Mouse (Mus musculus) embryo, embryonic 9.5 days (tissue): ENCODE results near the gene 4931417E11Rik.

Source experiments
- DNase-seq: peaks from one replicate; pipeline ENCODE4 v3.0.0-alpha.2; 2017; ENCODE audit errors: extremely low spot score

The 4931417E11Rik gene

GRCm38 (mm10) chr6:73469567-73469966 is at the start of gene 4931417E11Rik:
4931417E11Rik (minus strand) TSS chr6:73469667.
- no peak for DNase-seq

GRCm38 (mm10) chr6:73517818-73518396 is 48.4 kb upstream of the 4931417E11Rik start:
- DNase-seq, result peak; percentile 71

GRCm38 (mm10) chr6:73512907-73513306 is 43.4 kb upstream of the 4931417E11Rik start:
- DNase-seq, result no peak

GRCm38 (mm10) chr6:73499631-73500030 is 30.2 kb upstream of the 4931417E11Rik start:
- no peak for DNase-seq

- no peak for DNase-seq
Observed at GRCm38 (mm10) chr6:73497321-73497720, 27.9 kb upstream of the 4931417E11Rik start.

GRCm38 (mm10) chr6:73490524-73490923 is 21.1 kb upstream of the 4931417E11Rik start:
- DNase-seq, result no peak

- no peak for DNase-seq
Observed at GRCm38 (mm10) chr6:73485616-73486015, 16.1 kb upstream of the 4931417E11Rik start.

- no peak for DNase-seq
Observed at GRCm38 (mm10) chr6:73466084-73466483, 3.4 kb downstream of the 4931417E11Rik start.

- DNase-seq, result no peak
Observed at GRCm38 (mm10) chr6:73462543-73462942, 6.9 kb downstream of the 4931417E11Rik start.

- no peak for DNase-seq
Observed at GRCm38 (mm10) chr6:73433912-73434311, 35.6 kb downstream of the 4931417E11Rik start.

- no peak for DNase-seq
Observed at GRCm38 (mm10) chr6:73428618-73429336, 40.7 kb downstream of the 4931417E11Rik start.

GRCm38 (mm10) chr6:73427273-73427812 is 42.1 kb downstream of the 4931417E11Rik start:
- DNase-seq, result peak; percentile 15
